Mouse (Mus musculus): ENCODE data around the gene Gm28042.

DNA sequence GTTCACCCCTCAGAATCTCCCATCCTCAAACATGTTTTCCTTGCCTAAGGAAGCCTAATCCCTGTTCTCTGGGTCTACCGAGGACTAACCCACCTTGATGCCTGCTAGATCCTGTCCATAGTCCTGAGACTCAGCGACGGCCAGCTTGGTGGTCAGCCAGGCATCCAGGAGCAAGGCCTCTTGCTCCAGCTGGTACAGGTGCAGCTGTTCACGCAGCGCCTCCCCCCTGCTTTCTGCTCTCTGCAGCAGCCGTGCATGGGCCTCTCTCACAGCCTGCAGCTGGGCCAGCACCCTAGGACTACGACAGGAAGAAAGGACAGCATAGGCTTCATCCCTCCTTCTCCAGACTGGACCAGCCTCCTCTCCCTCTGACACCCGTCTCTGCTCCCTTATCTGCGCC lies 20.9 kb downstream of the Gm28042 start:
- TF ChIP-seq CTCF (IDR thresholded peaks at IDR 0.05; ENCODE audit: extremely low read depth, insufficient read depth, insufficient read length, insufficient replicate concordance) (no peak), POLR2A (IDR thresholded peaks at IDR 0.05; ENCODE audit: low read depth, low read length) (no peak)

Data from spleen, adult 2 months (tissue).